Mouse (Mus musculus): ENCODE data around the gene Opcml.

Opcml gene

GRCm38 (mm10) chr9:28822466-28822865 lies 1031.9 kb downstream of the Opcml start:
- no peak for DNase-seq

GRCm38 (mm10) chr9:28825821-28826220 lies 1035.2 kb downstream of the Opcml start:
- no peak for DNase-seq

GRCm38 (mm10) chr9:28845961-28846570 lies 1055.5 kb downstream of the Opcml start:
- no peak for DNase-seq

GRCm38 (mm10) chr9:28855826-28856225 lies 1065.3 kb downstream of the Opcml start:
- DNase-seq = no peak

- no peak for DNase-seq
Measured at GRCm38 (mm10) chr9:28861983-28862382, 1071.4 kb downstream of the Opcml start.

GRCm38 (mm10) chr9:28867256-28867655 lies 1076.7 kb downstream of the Opcml start:
- no peak for DNase-seq

- no peak for DNase-seq
Measured at GRCm38 (mm10) chr9:28870478-28870877, 1079.9 kb downstream of the Opcml start.

GRCm38 (mm10) chr9:28882566-28882965 lies 1092.0 kb downstream of the Opcml start:
- DNase-seq = no peak

- DNase-seq = no peak
Measured at GRCm38 (mm10) chr9:28891611-28892010, 1101.0 kb downstream of the Opcml start.

GRCm38 (mm10) chr9:28903291-28903690 lies 1112.7 kb downstream of the Opcml start:
- DNase-seq = no peak

- DNase-seq = no peak
Measured at GRCm38 (mm10) chr9:28909738-28910137, 1119.2 kb downstream of the Opcml start.

- DNase-seq = no peak
Measured at GRCm38 (mm10) chr9:28911571-28912185, 1121.1 kb downstream of the Opcml start.

- DNase-seq = no peak
Measured at GRCm38 (mm10) chr9:28932069-28932468, 1141.5 kb downstream of the Opcml start.

GRCm38 (mm10) chr9:28937163-28937562 lies 1146.6 kb downstream of the Opcml start:
- DNase-seq = no peak

GRCm38 (mm10) chr9:28937980-28938379 lies 1147.4 kb downstream of the Opcml start:
- DNase-seq = no peak

GRCm38 (mm10) chr9:28940901-28941300 lies 1150.3 kb downstream of the Opcml start:
- DNase-seq = no peak

GRCm38 (mm10) chr9:28969455-28969854 lies 1178.9 kb downstream of the Opcml start:
- DNase-seq = no peak

Data from thymus, postnatal 25 days (tissue).